Mouse (Mus musculus) hindbrain, postnatal 0 days (tissue): Measurements from ENCODE around the gene Megf6. TPM values are rescaled to one million over a fixed set of nuclear protein-coding genes. Genes with fewer than 3 reads are reported as not detected.

Source experiments
- ATAC-seq: fragments of 200-750 bp; cut with Nextera tagmentation; 2 replicates; pipeline ENCODE4 v1.8.0; 2017; ENCODE audit warnings: mild to moderate bottlenecking, moderate TSS enrichment, moderate library complexity
- DNase-seq: peaks from one replicate; pipeline ENCODE4 v3.0.0-alpha.2; 2015; ENCODE audit warnings: low spot score
- H3K27ac ChIP-seq: fragments of 300-500 bp; sonication (generic); 2 replicates; pipeline ENCODE4 v1.5.1; 2014; ENCODE audit warnings: mild to moderate bottlenecking
- H3K27me3 ChIP-seq: fragments of 300-500 bp; sonication (generic); 2 replicates; pipeline ENCODE4 v1.6.1; 2014; ENCODE audit warnings: low read length, mixed read lengths; ENCODE audit not compliant: insufficient read depth
- H3K36me3 ChIP-seq: fragments of 300-500 bp; sonication (generic); 2 replicates; pipeline ENCODE4 v1.6.1; 2014; ENCODE audit warnings: low read length, mixed read lengths; ENCODE audit not compliant: insufficient read depth
- H3K4me1 ChIP-seq: fragments of 300-500 bp; sonication (generic); 2 replicates; pipeline ENCODE4 v1.6.1; 2014; ENCODE audit warnings: antibody characterized with exemption, low read length, mixed read lengths; ENCODE audit not compliant: insufficient read depth
- H3K4me2 ChIP-seq: fragments of 300-500 bp; sonication (generic); 2 replicates; pipeline ENCODE4 v1.6.1; 2014; ENCODE audit warnings: low read depth, mild to moderate bottlenecking, low read length, moderate library complexity, mixed read lengths
- H3K4me3 ChIP-seq: fragments of 300-500 bp; sonication (generic); 2 replicates; pipeline ENCODE4 v1.5.1; 2014; ENCODE audit warnings: low read length
- H3K9ac ChIP-seq: fragments of 300-500 bp; sonication (generic); replicated peaks from 2 replicates; pipeline ENCODE4 v1.6.1; 2014; ENCODE audit warnings: mild to moderate bottlenecking, low read length, moderate library complexity, mixed read lengths
- H3K9me3 ChIP-seq: fragments of 300-500 bp; sonication (generic); 2 replicates; pipeline ENCODE4 v1.6.1; 2016; ENCODE audit warnings: low read length, mixed read lengths
- CTCF ChIP-seq: IDR thresholded peaks from 2 replicates; pipeline ENCODE4 v1.5.1; 2016; ENCODE audit warnings: antibody characterized with exemption, control low read depth, low read depth
- WGBS: fragments of 180-500 bp; shearing (Covaris S2); extraction: QIAGEN DNeasy Blood & Tissue Kit; methylation state at CpG from one replicate; pipeline ENCODE4 v1.1.7; 2014; 5-methylcytosine and 5-hydroxymethylcytosine counted together
- polyA plus RNA-seq: library from polyadenylated mRNA; unstranded; fragments of >200 nt; fragmentation: Nextera tagmentation; extraction: Ambion mirVana; gene quantifications from 2 replicates; pipeline ENCODE4 v1.2.1, GENCODE M21; 2015
- total RNA-seq: library from RNA; depleted of rRNA; stranded (reverse); fragments of >200 nt; gene quantifications from 2 replicates; pipeline ENCODE4 v1.2.3, GENCODE M21; 2014

Megf6 gene
- total and polyA plus RNA-seq, 2 experiments from 2014 or later: 7.0 to 40.5 TPM

- peaks cover 46% of the 10 kb centered on the region for H3K27me3 ChIP-seq
- TF ChIP-seq CTCF: no peak
- no peaks in the 10 kb centered on the region for H3K9me3 ChIP-seq
- WGBS: 1% methylated on average over 42 of the region's 42 CpGs
- H3K9ac ChIP-seq: no peak overlapping the region
- peak overlapping the region; percentile 91 for H3K4me3 ChIP-seq
- H3K27ac ChIP-seq: no peak overlapping the region
- DNase-seq (no peak), ATAC-seq (no peak)
- H3K4me2 ChIP-seq: peak overlapping the region; percentile 78
- H3K4me1 ChIP-seq: peaks cover 24% of the 10 kb centered on the region; the same call in 1 of the 2 replicates
- H3K36me3 ChIP-seq: no peaks in the 10 kb centered on the region
These were observed 29.3 kb upstream of the Megf6 start for GRCm38 (mm10) chr4:154141009-154141867.

GRCm38 (mm10) chr4:154142211-154143040 is 28.1 kb upstream of the Megf6 start, which contains the start of gene Wrap73:
Gene Wrap73 (plus strand): TSS chr4:154142372.
- Histone ChIP-seq H3K36me3 (no peaks in the 10 kb centered on the region), H3K27ac (peak within 1 kb of the TSS; percentile 78), H3K9me3 (no peaks in the 10 kb centered on the region), H3K4me1 (peaks cover 24% of the 10 kb centered on the region; the same call in 1 of the 2 replicates), H3K27me3 (peaks cover 41% of the 10 kb centered on the region), H3K4me3 (peak within 1 kb of the TSS; percentile 91), H3K4me2 (peak within 1 kb of the TSS; percentile 78), H3K9ac (peak within 1 kb of the TSS; percentile 65)
- DNase-seq (peak; percentile 95), ATAC-seq (peak; percentile 96)
- no peak for TF ChIP-seq CTCF
- under 1% methylated on average over 49 of the region's 49 CpGs for WGBS

GRCm38 (mm10) chr4:154144712-154145111 is 25.8 kb upstream of the Megf6 start:
- Histone ChIP-seq H3K9me3 (no peaks in the 10 kb centered on the region), H3K4me2 (no peak overlapping the region), H3K9ac (no peak overlapping the region), H3K4me3 (no peak overlapping the region), H3K36me3 (peaks cover 8% of the 10 kb centered on the region; the same call in 1 of the 2 replicates), H3K4me1 (peaks cover 24% of the 10 kb centered on the region; the same call in 1 of the 2 replicates), H3K27me3 (peaks cover 19% of the 10 kb centered on the region), H3K27ac (no peak overlapping the region)
- no peak for DNase-seq
- no peak for ATAC-seq
- TF ChIP-seq CTCF: no peak
- 82% methylated on average over 3 of the region's 3 CpGs for WGBS

DNA sequence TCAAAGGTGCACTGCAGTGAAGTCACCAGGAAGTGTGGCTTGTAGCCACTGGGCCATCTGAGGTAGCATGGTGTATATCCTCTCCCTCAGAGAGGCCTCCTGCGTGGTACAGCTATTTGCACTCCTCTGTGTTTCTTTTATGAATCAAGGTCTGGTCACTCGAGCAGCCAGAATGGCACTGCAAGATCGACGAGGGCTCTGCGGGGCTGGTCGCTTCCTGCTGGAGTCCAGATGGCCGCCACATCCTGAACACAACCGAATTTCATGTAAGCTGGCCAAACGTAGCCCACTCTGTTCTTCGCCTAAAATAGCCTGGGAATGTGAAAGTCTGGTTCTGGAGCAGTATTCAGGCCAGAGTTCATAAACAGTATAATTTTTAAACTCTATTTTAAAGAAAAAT is 24.2 kb upstream of the Megf6 start:
- Histone ChIP-seq H3K27me3 (peaks cover 4% of the 10 kb centered on the region; the same call in 1 of the 2 replicates), H3K9ac (no peak overlapping the region), H3K9me3 (no peaks in the 10 kb centered on the region), H3K4me3 (no peak overlapping the region), H3K4me1 (peaks cover 10% of the 10 kb centered on the region; the same call in 1 of the 2 replicates), H3K27ac (no peak overlapping the region), H3K36me3 (peaks cover 16% of the 10 kb centered on the region), H3K4me2 (no peak overlapping the region)
- 76% methylated on average over 10 of the region's 10 CpGs for WGBS
- ATAC-seq (no peak), DNase-seq (no peak)
- no peak for TF ChIP-seq CTCF

DNA sequence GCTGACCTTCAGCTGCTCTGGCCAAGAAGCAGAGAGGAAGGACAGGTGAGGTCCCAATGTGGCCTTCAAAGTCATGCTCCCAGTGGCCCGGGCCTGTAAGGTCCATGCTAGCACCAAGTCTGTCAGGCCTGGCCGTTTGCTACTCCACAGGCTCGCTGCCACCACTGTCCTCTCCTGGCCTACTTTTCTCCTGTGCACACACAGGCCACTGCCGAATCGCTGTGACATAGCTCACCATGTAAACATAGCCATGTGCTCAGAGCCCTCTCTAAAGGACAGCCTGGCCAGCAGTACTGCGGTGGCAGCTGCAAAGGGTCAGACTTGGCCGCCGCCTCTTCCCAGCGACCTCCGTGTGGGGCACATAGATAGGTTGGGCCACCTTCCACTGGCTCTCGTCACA is 16.4 kb upstream of the Megf6 start:
- Histone ChIP-seq H3K4me1 (0 out of 2 replicates have a peak, but pooled peaks cover under 1% of the 10 kb centered on the region), H3K27ac (no peak overlapping the region), H3K27me3 (no peaks in the 10 kb centered on the region), H3K4me3 (no peak overlapping the region), H3K36me3 (peaks cover 64% of the 10 kb centered on the region), H3K9ac (no peak overlapping the region), H3K4me2 (no peak overlapping the region), H3K9me3 (no peaks in the 10 kb centered on the region)
- DNase-seq: no peak
- ATAC-seq: no peak
- no peak for TF ChIP-seq CTCF
- WGBS: 69% methylated on average over 11 of the region's 11 CpGs

- H3K27ac ChIP-seq: no peak overlapping the region
- H3K4me1 ChIP-seq: peaks cover 8% of the 10 kb centered on the region
- no peak overlapping the region for H3K4me3 ChIP-seq
- no peak overlapping the region for H3K4me2 ChIP-seq
- 77% methylated on average over 7 of the region's 7 CpGs for whole genome bisulfite sequencing
- ATAC-seq (no peak), DNase-seq (no peak)
- no peaks in the 10 kb centered on the region for H3K9me3 ChIP-seq
- H3K9ac ChIP-seq: no peak overlapping the region
- H3K36me3 ChIP-seq: peaks cover 59% of the 10 kb centered on the region
- TF ChIP-seq CTCF: no peak
- no peaks in the 10 kb centered on the region for H3K27me3 ChIP-seq
These were observed 14.5 kb upstream of the Megf6 start for GRCm38 (mm10) chr4:154156050-154156449.
